Mouse (Mus musculus) neural tube, embryonic 15.5 days (tissue): ENCODE results near the gene B3galnt2. TPM values are rescaled to one million over a fixed set of nuclear protein-coding genes. Genes with fewer than 3 reads are reported as not detected.

Experiments
- ATAC-seq: fragments of 200-750 bp; cut with Nextera tagmentation; 2 replicates; pipeline ENCODE4 v1.8.0; 2017; ENCODE audit warnings: mild to moderate bottlenecking, moderate TSS enrichment, moderate library complexity; ENCODE audit not compliant: low FRiP score
- H3K27ac ChIP-seq: fragments of 300-500 bp; sonication (generic); replicated peaks from 2 replicates; pipeline ENCODE4 v1.5.1; 2015; ENCODE audit warnings: mild to moderate bottlenecking, inconsistent platforms
- H3K27me3 ChIP-seq: fragments of 300-500 bp; sonication (generic); replicated peaks from 2 replicates; pipeline ENCODE4 v1.6.1; 2015; ENCODE audit warnings: inconsistent platforms
- H3K36me3 ChIP-seq: fragments of 300-500 bp; sonication (generic); 2 replicates; pipeline ENCODE4 v1.6.1; 2015; ENCODE audit warnings: inconsistent platforms
- H3K4me1 ChIP-seq: fragments of 300-500 bp; sonication (generic); 2 replicates; pipeline ENCODE4 v1.6.1; 2015; ENCODE audit warnings: inconsistent platforms
- H3K4me2 ChIP-seq: fragments of 300-500 bp; sonication (generic); 2 replicates; pipeline ENCODE4 v1.6.1; 2015; ENCODE audit warnings: inconsistent platforms, mild to moderate bottlenecking, moderate library complexity
- H3K4me3 ChIP-seq: fragments of 300-500 bp; sonication (generic); replicated peaks from 2 replicates; pipeline ENCODE4 v1.5.1; 2015; ENCODE audit warnings: mild to moderate bottlenecking, inconsistent platforms
- H3K9ac ChIP-seq: fragments of 300-500 bp; sonication (generic); replicated peaks from 2 replicates; pipeline ENCODE4 v1.6.1; 2015; ENCODE audit warnings: mild to moderate bottlenecking, inconsistent platforms
- H3K9me3 ChIP-seq: fragments of 300-500 bp; sonication (generic); replicated peaks from 2 replicates; pipeline ENCODE4 v1.6.1; 2016; ENCODE audit warnings: inconsistent platforms
- WGBS: fragments of 180-500 bp; shearing (Covaris S2); methylation state at CpG from one replicate; pipeline ENCODE4 v1.1.7; 2015; ENCODE audit warnings: mixed read lengths; 5-methylcytosine and 5-hydroxymethylcytosine counted together
- polyA plus RNA-seq: library from polyadenylated mRNA; unstranded; fragments of >200 nt; fragmentation: Nextera tagmentation; extraction: Ambion mirVana; gene quantifications from 2 replicates; pipeline ENCODE4 v1.2.1, GENCODE M21; 2015

B3galnt2 gene
- polyA plus RNA-seq, 1 experiment from 2014 or later: 17.0 TPM

DNA sequence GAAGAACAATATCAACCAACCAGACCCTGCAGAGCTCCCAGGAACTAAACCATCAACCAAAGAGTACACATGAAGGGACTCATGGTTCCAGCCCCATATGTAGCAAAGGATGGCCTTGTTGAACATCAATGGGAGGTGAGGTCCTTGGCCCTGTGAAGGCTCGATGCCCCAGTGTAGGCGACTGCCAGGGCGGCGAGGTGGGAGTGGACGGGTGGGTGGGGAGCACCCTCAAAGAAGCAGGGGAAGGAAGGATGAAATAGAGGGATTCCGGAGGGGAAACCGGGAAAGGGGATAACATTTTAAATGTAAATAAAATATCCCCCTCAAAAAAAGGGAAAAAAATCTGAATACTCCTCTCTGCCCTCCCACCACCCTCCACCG lies 84.6 kb downstream of the B3galnt2 start:
- no peaks in the 10 kb centered on the region for H3K9me3 ChIP-seq
- 3% methylated on average over 8 of the region's 8 CpGs for WGBS
- peak overlapping the region; percentile 80 for H3K4me2 ChIP-seq
- H3K36me3 ChIP-seq: no peaks in the 10 kb centered on the region
- H3K27me3 ChIP-seq: no peaks in the 10 kb centered on the region
- H3K9ac ChIP-seq: peak overlapping the region; percentile 86
- peak overlapping the region; percentile 98 for H3K27ac ChIP-seq
- H3K4me1 ChIP-seq: peaks cover 22% of the 10 kb centered on the region
- peak; percentile 63 for ATAC-seq
- H3K4me3 ChIP-seq: peak overlapping the region; percentile 68

- peaks cover 22% of the 10 kb centered on the region for H3K4me1 ChIP-seq
- peak within 1 kb of the TSS; percentile 68 for H3K4me3 ChIP-seq
- no peaks in the 10 kb centered on the region for H3K27me3 ChIP-seq
- peak within 1 kb of the TSS; percentile 80 for H3K4me2 ChIP-seq
- peak; percentile 98 for ATAC-seq
- under 1% methylated on average over 35 of the region's 35 CpGs for WGBS
- H3K36me3 ChIP-seq: no peaks in the 10 kb centered on the region
- H3K27ac ChIP-seq: peak within 1 kb of the TSS; percentile 98
- H3K9me3 ChIP-seq: no peaks in the 10 kb centered on the region
- H3K9ac ChIP-seq: peak within 1 kb of the TSS; percentile 86
Observed at GRCm38 (mm10) chr13:14039292-14039965, 85.2 kb downstream of the B3galnt2 start, which contains the start of gene Tbce. Gene Tbce, minus strand, starts transcription at chr13:14039638.

DNA sequence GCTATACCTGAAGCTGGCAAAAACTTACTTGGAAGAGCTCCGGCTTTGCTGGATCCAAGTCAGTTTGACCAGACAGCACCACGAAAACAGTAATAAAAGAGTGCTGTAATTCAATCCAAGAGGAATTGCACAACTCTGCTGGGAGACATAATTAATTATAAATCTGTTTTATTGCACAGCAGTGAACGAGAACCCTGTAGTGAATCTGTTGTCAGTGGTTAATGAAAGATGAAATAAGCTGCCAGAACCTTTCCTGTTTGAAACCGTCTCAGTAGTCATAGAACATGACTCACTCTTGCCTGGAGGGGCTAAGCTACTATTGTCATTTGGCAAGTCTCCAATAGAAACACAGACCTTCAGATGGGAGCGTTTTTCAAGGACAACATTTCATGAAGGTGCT lies 85.9 kb downstream of the B3galnt2 start:
- Histone ChIP-seq H3K27ac (peak overlapping the region; percentile 98; the same call in 1 of the 2 replicates), H3K4me2 (peak overlapping the region; percentile 80), H3K4me3 (peak overlapping the region; percentile 68), H3K27me3 (no peaks in the 10 kb centered on the region), H3K4me1 (peaks cover 22% of the 10 kb centered on the region), H3K9me3 (no peaks in the 10 kb centered on the region), H3K9ac (peak overlapping the region; percentile 86), H3K36me3 (peaks cover 2% of the 10 kb centered on the region; the same call in 1 of the 2 replicates)
- WGBS: 16% methylated on average over 5 of the region's 5 CpGs
- ATAC-seq: no peak

DNA sequence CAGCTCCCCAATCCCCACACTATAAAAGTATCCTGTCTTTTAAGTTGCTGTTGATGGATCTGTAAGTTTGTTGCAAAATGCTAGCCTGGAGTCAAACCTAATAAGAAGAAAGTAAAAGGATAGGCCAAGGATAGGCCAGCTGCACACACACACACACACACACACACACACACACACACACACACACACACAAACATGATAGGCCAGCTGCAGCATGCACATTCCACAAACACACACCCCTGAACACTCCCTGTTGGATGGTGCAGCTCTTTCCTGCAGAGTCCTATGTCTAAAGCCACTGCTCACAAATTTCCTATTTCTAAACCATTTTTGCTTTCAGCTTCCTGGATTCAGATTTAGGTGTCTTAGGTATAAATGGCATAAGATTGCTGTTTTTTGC lies 89.6 kb downstream of the B3galnt2 start:
- no peak overlapping the region for H3K4me2 ChIP-seq
- H3K4me1 ChIP-seq: peaks cover 8% of the 10 kb centered on the region
- no peaks in the 10 kb centered on the region for H3K27me3 ChIP-seq
- ATAC-seq: no peak
- peaks cover 27% of the 10 kb centered on the region for H3K36me3 ChIP-seq
- no peak overlapping the region for H3K27ac ChIP-seq
- no peak overlapping the region for H3K9ac ChIP-seq
- H3K9me3 ChIP-seq: no peaks in the 10 kb centered on the region
- no peak overlapping the region for H3K4me3 ChIP-seq

DNA sequence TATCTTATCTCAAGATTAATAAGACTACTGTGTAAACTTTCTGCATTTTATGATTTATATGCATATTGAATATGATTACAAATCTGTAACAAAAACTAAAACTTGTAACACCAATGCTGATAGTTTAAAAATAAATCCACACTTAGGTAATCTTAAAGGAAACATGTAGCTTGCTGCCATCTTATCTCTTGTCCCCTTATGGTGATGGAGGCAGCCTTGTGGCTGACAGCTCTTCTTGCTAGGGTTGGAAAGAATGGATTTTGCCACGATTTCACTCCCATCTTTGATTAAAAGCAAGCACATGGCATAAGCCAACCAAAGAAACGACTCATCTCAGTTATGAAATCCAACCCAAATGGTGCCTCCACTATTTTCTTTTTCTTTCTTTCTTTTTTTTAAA lies 90.3 kb downstream of the B3galnt2 start:
- Histone ChIP-seq H3K4me2 (no peak overlapping the region), H3K4me3 (no peak overlapping the region), H3K27me3 (no peaks in the 10 kb centered on the region), H3K4me1 (peaks cover 8% of the 10 kb centered on the region), H3K27ac (no peak overlapping the region), H3K36me3 (peaks cover 33% of the 10 kb centered on the region), H3K9me3 (no peaks in the 10 kb centered on the region), H3K9ac (no peak overlapping the region)
- no peak for ATAC-seq
- WGBS: 73% methylated on average over 2 of the region's 2 CpGs

Other genes with a start within 250 kb of the B3galnt2 start
- 70.4 and 81.3 TPM in 2 replicates for gene Gng4, start 170.4 kb upstream of the B3galnt2 start, polyA plus RNA-seq
- 94.8 and 112 TPM in 2 replicates for gene Tbce, start 85.2 kb downstream of the B3galnt2 start, polyA plus RNA-seq
- gene Arid4b, start 108.8 kb downstream of the B3galnt2 start, polyA plus RNA-seq: 68.7 and 70.2 TPM in 2 replicates
- 75.1 and 81.1 TPM in 2 replicates for gene Ggps1, start 109.0 kb downstream of the B3galnt2 start, polyA plus RNA-seq